Mouse (Mus musculus) intestine, embryonic 15.5 days (tissue): ENCODE results near the gene Irf3. TPM values are rescaled to one million over a fixed set of nuclear protein-coding genes. Genes with fewer than 3 reads are reported as not detected.

ENCODE experiments used
- ATAC-seq: fragments of 200-750 bp; cut with Nextera tagmentation; 2 replicates; pipeline ENCODE4 v1.8.0; 2017; ENCODE audit warnings: moderate TSS enrichment, moderate library complexity
- H3K27ac ChIP-seq: fragments of 300-500 bp; sonication (generic); 2 replicates; pipeline ENCODE4 v1.5.1; 2015; ENCODE audit warnings: mild to moderate bottlenecking, inconsistent platforms
- H3K27me3 ChIP-seq: fragments of 300-500 bp; sonication (generic); replicated peaks from 2 replicates; pipeline ENCODE4 v1.6.1; 2015; ENCODE audit warnings: inconsistent platforms
- H3K36me3 ChIP-seq: fragments of 300-500 bp; sonication (generic); 2 replicates; pipeline ENCODE4 v1.6.1; 2015; ENCODE audit warnings: inconsistent platforms
- H3K4me1 ChIP-seq: fragments of 300-500 bp; sonication (generic); replicated peaks from 2 replicates; pipeline ENCODE4 v1.6.1; 2015; ENCODE audit warnings: inconsistent platforms
- H3K4me2 ChIP-seq: fragments of 300-500 bp; sonication (generic); replicated peaks from 2 replicates; pipeline ENCODE4 v1.6.1; 2015; ENCODE audit warnings: mild to moderate bottlenecking, inconsistent platforms
- H3K4me3 ChIP-seq: fragments of 300-500 bp; sonication (generic); replicated peaks from 2 replicates; pipeline ENCODE4 v1.5.1; 2015; ENCODE audit warnings: inconsistent platforms
- H3K9ac ChIP-seq: fragments of 300-500 bp; sonication (generic); 2 replicates; pipeline ENCODE4 v1.6.1; 2015; ENCODE audit warnings: inconsistent platforms
- H3K9me3 ChIP-seq: fragments of 300-500 bp; sonication (generic); 2 replicates; pipeline ENCODE4 v1.6.1; 2016; ENCODE audit warnings: inconsistent platforms
- WGBS: fragments of 180-500 bp; shearing (Covaris S2); methylation state at CpG from one replicate; pipeline ENCODE4 v1.1.7; 2015; 5-methylcytosine and 5-hydroxymethylcytosine counted together
- polyA plus RNA-seq: library from polyadenylated mRNA; unstranded; fragments of >200 nt; fragmentation: Nextera tagmentation; extraction: Ambion mirVana; gene quantifications from 2 replicates; pipeline ENCODE4 v1.2.1, GENCODE M21; 2015

Gene Irf3
- polyA plus RNA-seq = 89.9 and 99.6 TPM in 2 replicates

GRCm38 (mm10) chr7:44997231-44997939, at the start of gene Irf3:
Gene Irf3, plus strand, starts transcription at chr7:44997648.
- peaks cover 35% of the 10 kb centered on the region for H3K36me3 ChIP-seq
- H3K9ac ChIP-seq = peak within 1 kb of the TSS; percentile 70
- H3K4me3 ChIP-seq = peak within 1 kb of the TSS; percentile 52
- H3K27me3 ChIP-seq = no peaks in the 10 kb centered on the region
- peak within 1 kb of the TSS; percentile 86 for H3K27ac ChIP-seq
- peak within 1 kb of the TSS; percentile 89 for H3K4me2 ChIP-seq
- ATAC-seq = peak; percentile 96
- WGBS = under 1% methylated on average over 43 of the region's 43 CpGs
- no peaks in the 10 kb centered on the region for H3K9me3 ChIP-seq
- peaks cover 23% of the 10 kb centered on the region for H3K4me1 ChIP-seq

DNA sequence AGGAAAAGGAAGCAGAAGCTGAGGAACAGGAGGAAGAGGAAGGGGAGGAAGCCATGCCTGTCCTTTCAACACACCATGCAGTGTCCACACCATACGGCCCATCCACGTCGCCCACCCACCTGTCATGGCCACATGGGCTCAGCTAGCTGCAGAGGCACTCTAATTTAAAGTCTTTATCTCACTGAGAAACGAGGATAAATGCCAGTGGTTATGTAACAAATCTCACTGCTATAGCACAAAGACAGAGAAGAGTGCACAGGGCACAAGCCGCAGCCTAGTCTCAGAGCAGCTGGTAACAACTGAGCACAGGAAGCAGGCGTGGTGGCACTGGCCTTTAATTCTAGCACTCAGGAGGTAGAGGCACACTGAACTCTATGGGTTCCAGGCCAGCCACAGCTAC, 47.5 kb upstream of the Irf3 start:
- ATAC-seq = no peak
- H3K4me2 ChIP-seq = no peak overlapping the region
- no peak overlapping the region for H3K4me3 ChIP-seq
- peaks cover 13% of the 10 kb centered on the region; the same call in 1 of the 2 replicates for H3K4me1 ChIP-seq
- H3K27me3 ChIP-seq = peaks cover 14% of the 10 kb centered on the region
- no peaks in the 10 kb centered on the region for H3K36me3 ChIP-seq
- no peak overlapping the region for H3K27ac ChIP-seq
- WGBS = 67% methylated on average over 6 of the region's 6 CpGs
- H3K9ac ChIP-seq = no peak overlapping the region
- no peaks in the 10 kb centered on the region for H3K9me3 ChIP-seq

DNA sequence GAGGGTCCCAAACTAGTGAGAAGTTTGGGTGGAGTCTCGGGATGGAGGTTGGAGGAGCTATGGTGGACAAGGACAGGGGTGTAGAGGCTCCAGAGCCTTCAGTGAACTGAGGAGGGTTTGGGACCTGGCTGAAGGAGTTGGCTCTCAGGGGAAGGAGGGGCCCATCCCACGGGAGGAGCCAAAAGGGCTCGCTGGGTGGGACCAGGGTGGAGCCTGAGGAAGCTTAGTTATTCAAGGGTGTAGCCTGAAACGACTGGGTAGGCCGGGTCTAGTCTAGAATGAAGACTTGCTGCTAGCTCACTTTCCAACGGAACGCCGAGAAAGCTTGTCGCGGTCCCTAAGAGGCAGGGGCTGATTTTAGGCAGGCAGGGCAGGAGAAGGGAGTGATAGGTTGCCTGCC, 45.5 kb upstream of the Irf3 start:
- Histone ChIP-seq H3K9me3 (no peaks in the 10 kb centered on the region), H3K4me3 (peak overlapping the region; percentile 61)
- peak; percentile 91 for ATAC-seq

GRCm38 (mm10) chr7:44952611-44953306, 44.7 kb upstream of the Irf3 start:
- Histone ChIP-seq H3K4me3 (peak overlapping the region; percentile 61), H3K27ac (peak overlapping the region; percentile 73), H3K27me3 (peaks cover 14% of the 10 kb centered on the region), H3K9ac (peak overlapping the region; percentile 68), H3K4me1 (peaks cover 13% of the 10 kb centered on the region; the same call in 1 of the 2 replicates), H3K9me3 (no peaks in the 10 kb centered on the region), H3K4me2 (peak overlapping the region; percentile 99), H3K36me3 (no peaks in the 10 kb centered on the region)
- ATAC-seq = peak; percentile 94
- 6% methylated on average over 24 of the region's 24 CpGs for WGBS

More for the DNA sequence above, 45.5 kb upstream of the Irf3 start:
- Histone ChIP-seq H3K4me2 (peak overlapping the region; percentile 99), H3K27ac (peak overlapping the region; percentile 73), H3K9ac (peak overlapping the region; percentile 68), H3K4me1 (peaks cover 13% of the 10 kb centered on the region; the same call in 1 of the 2 replicates), H3K36me3 (no peaks in the 10 kb centered on the region), H3K27me3 (peaks cover 14% of the 10 kb centered on the region)
- WGBS = under 1% methylated on average over 10 of the region's 10 CpGs

GRCm38 (mm10) chr7:44953561-44953960, 43.9 kb upstream of the Irf3 start:
- Histone ChIP-seq H3K27ac (no peak overlapping the region), H3K9ac (no peak overlapping the region), H3K36me3 (no peaks in the 10 kb centered on the region), H3K27me3 (peaks cover 14% of the 10 kb centered on the region), H3K4me3 (no peak overlapping the region), H3K9me3 (no peaks in the 10 kb centered on the region), H3K4me2 (no peak overlapping the region), H3K4me1 (peaks cover 13% of the 10 kb centered on the region; the same call in 1 of the 2 replicates)
- no peak for ATAC-seq
- WGBS = 69% methylated on average over 14 of the region's 14 CpGs

GRCm38 (mm10) chr7:44954091-44954885, 43.2 kb upstream of the Irf3 start:
- Histone ChIP-seq H3K27ac (no peak overlapping the region), H3K4me3 (no peak overlapping the region), H3K36me3 (no peaks in the 10 kb centered on the region), H3K4me2 (no peak overlapping the region), H3K4me1 (peaks cover 13% of the 10 kb centered on the region; the same call in 1 of the 2 replicates), H3K27me3 (peaks cover 14% of the 10 kb centered on the region), H3K9ac (no peak overlapping the region), H3K9me3 (no peaks in the 10 kb centered on the region)
- ATAC-seq = no peak
- WGBS = 81% methylated on average over 12 of the region's 12 CpGs

DNA sequence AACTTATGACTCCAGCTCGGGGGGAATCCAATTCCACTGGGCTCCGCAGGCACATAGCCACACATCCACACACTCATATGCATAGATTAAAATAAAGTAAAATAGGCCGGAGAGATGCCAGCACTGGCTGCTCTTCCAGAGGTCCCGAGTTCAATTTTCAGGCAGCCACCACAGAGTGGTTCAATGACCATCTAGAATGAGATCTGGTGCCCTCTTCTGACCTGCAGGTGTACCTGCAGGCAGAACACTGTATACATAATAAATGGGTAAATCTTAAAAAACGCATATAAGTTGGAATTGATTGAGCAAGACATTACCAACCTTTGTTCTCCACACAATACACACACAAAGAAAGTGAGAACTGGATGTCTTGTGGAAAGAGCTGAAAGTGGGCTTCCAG, 41.8 kb upstream of the Irf3 start:
- Histone ChIP-seq H3K9ac (no peak overlapping the region), H3K27ac (no peak overlapping the region), H3K4me3 (no peak overlapping the region), H3K4me1 (peaks cover 13% of the 10 kb centered on the region; the same call in 1 of the 2 replicates), H3K9me3 (no peaks in the 10 kb centered on the region), H3K4me2 (no peak overlapping the region), H3K36me3 (no peaks in the 10 kb centered on the region), H3K27me3 (peaks cover 6% of the 10 kb centered on the region; the same call in 1 of the 2 replicates)
- no peak for ATAC-seq
- WGBS = 46% methylated on average over 5 of the region's 5 CpGs

GRCm38 (mm10) chr7:44956266-44956665, 41.2 kb upstream of the Irf3 start:
- Histone ChIP-seq H3K9me3 (no peaks in the 10 kb centered on the region), H3K4me2 (no peak overlapping the region), H3K36me3 (no peaks in the 10 kb centered on the region), H3K9ac (no peak overlapping the region), H3K27ac (no peak overlapping the region), H3K27me3 (peaks cover under 1% of the 10 kb centered on the region; the same call in 1 of the 2 replicates), H3K4me1 (peaks cover 13% of the 10 kb centered on the region; the same call in 1 of the 2 replicates), H3K4me3 (no peak overlapping the region)
- 57% methylated on average over 6 of the region's 6 CpGs for WGBS
- ATAC-seq = no peak

DNA sequence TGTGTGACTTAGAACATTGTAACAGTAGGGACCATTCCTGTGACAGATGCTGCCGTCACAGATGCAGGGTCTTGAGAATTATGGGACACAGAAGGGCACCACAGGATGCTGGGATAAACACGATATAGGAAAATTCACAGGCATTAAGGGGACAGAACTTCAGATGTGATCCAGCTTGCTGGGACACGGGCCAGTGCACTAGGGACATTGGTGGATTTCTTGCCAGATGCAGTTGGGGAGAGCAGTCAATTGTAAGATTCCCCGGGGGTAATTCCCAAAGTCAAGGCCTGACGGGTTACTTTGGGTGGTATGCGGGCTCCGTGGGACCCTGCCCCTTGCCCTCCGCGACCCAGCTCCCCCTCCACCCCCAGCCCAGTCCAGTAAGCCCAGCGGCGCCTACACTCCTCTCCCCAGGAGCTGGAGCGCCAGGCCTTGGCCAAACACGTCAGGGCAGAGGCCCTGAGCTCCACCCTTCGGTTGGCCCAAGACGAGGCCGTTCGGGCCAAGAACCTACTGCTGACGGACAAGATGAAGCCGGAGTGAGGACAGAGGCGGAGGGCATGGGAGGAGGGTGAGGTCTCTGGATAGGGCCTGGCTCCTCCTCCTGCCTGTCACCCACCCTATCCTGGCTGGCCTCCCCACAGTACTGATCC, 40.1 kb upstream of the Irf3 start:
- ATAC-seq = no peak
- Histone ChIP-seq H3K4me2 (no peak overlapping the region), H3K9ac (no peak overlapping the region), H3K36me3 (no peaks in the 10 kb centered on the region), H3K9me3 (no peaks in the 10 kb centered on the region), H3K27ac (no peak overlapping the region), H3K4me1 (peaks cover 8% of the 10 kb centered on the region; the same call in 1 of the 2 replicates), H3K27me3 (no peaks in the 10 kb centered on the region; the same call in 1 of the 2 replicates), H3K4me3 (no peak overlapping the region)
- WGBS = 74% methylated on average over 20 of the region's 20 CpGs

- no peaks in the 10 kb centered on the region for H3K9me3 ChIP-seq
- 53% methylated on average over 7 of the region's 7 CpGs for WGBS
- no peaks in the 10 kb centered on the region for H3K4me1 ChIP-seq
- no peak overlapping the region for H3K9ac ChIP-seq
- no peaks in the 10 kb centered on the region; the same call in 1 of the 2 replicates for H3K27me3 ChIP-seq
- no peak overlapping the region for H3K4me2 ChIP-seq
- H3K27ac ChIP-seq = no peak overlapping the region
- H3K36me3 ChIP-seq = no peaks in the 10 kb centered on the region
- no peak overlapping the region for H3K4me3 ChIP-seq
- ATAC-seq = no peak
Measured at GRCm38 (mm10) chr7:44958208-44958607, 39.2 kb upstream of the Irf3 start.

- H3K9ac ChIP-seq = no peak overlapping the region
- ATAC-seq = no peak
- H3K36me3 ChIP-seq = no peaks in the 10 kb centered on the region
- H3K4me1 ChIP-seq = no peaks in the 10 kb centered on the region
- no peak overlapping the region for H3K27ac ChIP-seq
- 85% methylated on average over 8 of the region's 8 CpGs for WGBS
- H3K9me3 ChIP-seq = no peaks in the 10 kb centered on the region
- H3K4me3 ChIP-seq = no peak overlapping the region
- no peak overlapping the region for H3K4me2 ChIP-seq
- no peaks in the 10 kb centered on the region for H3K27me3 ChIP-seq
Measured at GRCm38 (mm10) chr7:44959281-44959680, 38.2 kb upstream of the Irf3 start.
